Mouse (Mus musculus): ENCODE measurements around the gene Safb. TPM values are rescaled to one million over a fixed set of nuclear protein-coding genes. Genes with fewer than 3 reads are reported as not detected.

The Safb gene
- polyA plus RNA-seq, 2 experiments = 22.1 to 47.3 TPM

- no peak for DNase-seq (ENCODE audit: low read depth in 3 of 3, low spot score in 3 of 3)
- no peaks in the 10 kb centered on the region for H3K36me3 ChIP-seq (replicated peaks; ENCODE audit: control insufficient read depth, insufficient read depth, low read depth)
- no peak for ATAC-seq (ENCODE audit: insufficient read depth)
- H3K4me1 ChIP-seq (replicated peaks; ENCODE audit: control insufficient read depth in 2 of 2, insufficient read depth in 2 of 2, low read length in 1 of 2) = no peaks in the 10 kb centered on the region; a peak in 1 of 4 replicates
- H3K4me3 ChIP-seq (ENCODE audit: insufficient read depth in 1 of 2, low read depth in 2 of 2, low read length in 2 of 2) = no peak overlapping the region
- no peak overlapping the region for H3K9ac ChIP-seq (replicated peaks)
- no peaks in the 10 kb centered on the region for H3K9me3 ChIP-seq (ENCODE audit: control insufficient read depth, low read length)
- H3K27me3 ChIP-seq (ENCODE audit: control insufficient read depth, insufficient read depth, low read length) = no peaks in the 10 kb centered on the region
- TF ChIP-seq EP300 (IDR thresholded peaks at IDR 0.05; ENCODE audit: low read depth) = no peak
- TF ChIP-seq CTCF (IDR thresholded peaks at IDR 0.05; ENCODE audit: low read depth) = no peak
- H3K27ac ChIP-seq = no peak overlapping the region
- no peak overlapping the region for H3K4me2 ChIP-seq (ENCODE audit: low read depth)
- WGBS (ENCODE audit: insufficient replicate concordance) = 51% methylated on average over 8 of the region's 8 CpGs
Measured at GRCm38 (mm10) chr17:56542736-56543135, 41.9 kb upstream of the Safb start.

DNA sequence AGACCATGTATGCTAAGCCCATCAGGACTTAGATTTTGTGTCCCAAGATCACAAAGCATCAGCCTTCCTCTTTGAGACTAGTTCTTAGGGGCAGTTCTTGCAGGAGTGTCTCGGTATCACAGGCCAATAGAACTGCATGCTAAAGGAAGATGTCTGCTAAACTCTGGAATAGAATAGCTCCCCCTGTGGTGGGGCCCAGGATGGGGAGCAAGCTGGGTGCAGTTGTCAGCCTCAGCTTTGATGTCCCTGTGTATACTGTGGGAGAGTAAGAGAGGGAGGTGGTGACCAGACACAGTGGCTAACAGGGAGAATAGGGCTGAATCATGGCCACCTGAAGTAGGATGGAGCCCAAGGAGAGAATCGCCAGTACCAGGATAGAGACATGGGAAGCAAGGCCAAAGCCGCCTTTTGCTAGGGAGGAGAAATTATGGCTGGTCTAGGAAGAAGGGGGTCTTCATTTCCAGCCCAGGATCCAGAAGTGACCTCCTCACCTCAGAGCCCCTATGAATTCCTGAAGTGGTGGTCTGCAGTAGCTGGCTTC lies 40.9 kb upstream of the Safb start:
- no peak overlapping the region for H3K9ac ChIP-seq (replicated peaks)
- ATAC-seq (ENCODE audit: insufficient read depth) = no peak
- no peaks in the 10 kb centered on the region for H3K36me3 ChIP-seq (replicated peaks; ENCODE audit: control insufficient read depth, insufficient read depth, low read depth)
- no peaks in the 10 kb centered on the region for H3K27me3 ChIP-seq (ENCODE audit: control insufficient read depth, insufficient read depth, low read length)
- no peaks in the 10 kb centered on the region for H3K9me3 ChIP-seq (ENCODE audit: control insufficient read depth, low read length)
- no peak overlapping the region for H3K4me3 ChIP-seq (ENCODE audit: insufficient read depth in 1 of 2, low read depth in 2 of 2, low read length in 2 of 2)
- TF ChIP-seq CTCF (IDR thresholded peaks at IDR 0.05; ENCODE audit: low read depth) = no peak
- no peak for TF ChIP-seq EP300 (IDR thresholded peaks at IDR 0.05; ENCODE audit: low read depth)
- 55% methylated on average over 3 of the region's 3 CpGs for WGBS (ENCODE audit: insufficient replicate concordance)
- no peak overlapping the region for H3K27ac ChIP-seq
- no peak for DNase-seq (ENCODE audit: low read depth in 3 of 3, low spot score in 3 of 3)
- H3K4me1 ChIP-seq (replicated peaks; ENCODE audit: control insufficient read depth in 2 of 2, insufficient read depth in 2 of 2, low read length in 1 of 2) = no peaks in the 10 kb centered on the region; a peak in 1 of 4 replicates
- H3K4me2 ChIP-seq (ENCODE audit: low read depth) = no peak overlapping the region

DNA sequence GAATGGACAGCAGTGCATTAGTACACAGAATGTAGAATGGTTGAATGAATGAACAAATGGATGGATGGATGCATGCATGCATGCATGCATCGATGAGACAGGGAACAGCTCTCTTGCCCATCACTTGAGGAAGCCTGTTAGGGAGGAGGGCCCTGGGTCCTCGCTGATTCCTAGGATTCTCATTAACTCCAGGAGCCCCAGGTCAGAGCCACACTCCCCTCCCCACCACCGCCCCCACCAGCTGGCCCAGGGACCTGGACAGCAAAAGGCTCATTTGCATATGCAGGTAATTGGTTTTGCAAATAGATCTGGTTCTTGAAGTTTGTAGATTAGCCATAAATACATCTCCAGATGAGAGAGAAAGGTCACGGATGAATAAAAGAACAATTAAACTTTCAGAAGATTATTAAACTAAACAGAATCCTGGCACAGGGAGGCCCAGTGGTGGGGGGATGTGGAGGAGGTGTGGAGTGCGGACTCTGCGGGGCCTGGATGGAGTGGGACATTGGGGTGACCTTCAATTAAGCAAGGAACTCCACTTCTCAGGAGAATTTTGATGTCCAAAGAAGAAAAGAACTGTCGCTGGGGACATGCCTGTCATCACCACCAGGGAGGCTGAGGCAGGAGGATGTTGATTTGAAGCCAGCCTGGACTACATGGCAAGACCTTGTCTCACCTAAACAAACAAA lies 39.8 kb upstream of the Safb start:
- H3K36me3 ChIP-seq (replicated peaks; ENCODE audit: control insufficient read depth, insufficient read depth, low read depth) = no peaks in the 10 kb centered on the region
- DNase-seq (ENCODE audit: low read depth in 3 of 3, low spot score in 3 of 3) = no peak
- no peaks in the 10 kb centered on the region; a peak in 1 of 4 replicates for H3K4me1 ChIP-seq (replicated peaks; ENCODE audit: control insufficient read depth in 2 of 2, insufficient read depth in 2 of 2, low read length in 1 of 2)
- H3K4me3 ChIP-seq (ENCODE audit: insufficient read depth in 1 of 2, low read depth in 2 of 2, low read length in 2 of 2) = no peak overlapping the region
- no peak overlapping the region for H3K4me2 ChIP-seq (ENCODE audit: low read depth)
- H3K9me3 ChIP-seq (ENCODE audit: control insufficient read depth, low read length) = no peaks in the 10 kb centered on the region
- H3K9ac ChIP-seq (replicated peaks) = no peak overlapping the region
- 55% methylated on average over 7 of the region's 7 CpGs for WGBS (ENCODE audit: insufficient replicate concordance)
- ATAC-seq (ENCODE audit: insufficient read depth) = no peak
- H3K27me3 ChIP-seq (ENCODE audit: control insufficient read depth, insufficient read depth, low read length) = no peaks in the 10 kb centered on the region
- no peak for TF ChIP-seq EP300 (IDR thresholded peaks at IDR 0.05; ENCODE audit: low read depth)
- TF ChIP-seq CTCF (IDR thresholded peaks at IDR 0.05; ENCODE audit: low read depth) = no peak
- no peak overlapping the region for H3K27ac ChIP-seq

DNA sequence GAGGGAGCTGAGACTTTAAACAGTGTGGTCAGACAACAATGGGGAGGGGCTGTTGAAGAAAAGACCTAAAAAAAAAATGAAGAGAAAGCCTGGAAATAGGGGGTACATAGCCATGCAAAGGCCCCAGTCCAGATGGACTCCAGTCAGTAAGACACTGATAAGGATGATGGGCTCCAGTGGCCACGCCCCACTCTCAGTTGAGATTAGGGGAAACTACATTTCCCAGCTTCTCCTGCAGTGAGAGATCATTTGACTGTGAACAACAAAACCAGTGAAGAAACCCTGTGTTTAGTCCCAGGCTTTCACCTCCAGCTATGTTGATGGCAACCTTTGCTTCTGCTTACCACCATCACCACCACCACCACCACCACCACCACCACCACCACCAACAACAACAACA lies 38.7 kb upstream of the Safb start:
- H3K9me3 ChIP-seq (ENCODE audit: control insufficient read depth, low read length) = no peaks in the 10 kb centered on the region
- TF ChIP-seq CTCF (IDR thresholded peaks at IDR 0.05; ENCODE audit: low read depth) (no peak), EP300 (IDR thresholded peaks at IDR 0.05; ENCODE audit: low read depth) (no peak)
- H3K27ac ChIP-seq = no peak overlapping the region
- H3K36me3 ChIP-seq (replicated peaks; ENCODE audit: control insufficient read depth, insufficient read depth, low read depth) = no peaks in the 10 kb centered on the region
- 29% methylated on average over 1 of the region's 1 CpGs for WGBS (ENCODE audit: insufficient replicate concordance)
- DNase-seq (ENCODE audit: low read depth in 3 of 3, low spot score in 3 of 3) (no peak), ATAC-seq (ENCODE audit: insufficient read depth) (no peak)
- no peak overlapping the region for H3K9ac ChIP-seq (replicated peaks)
- H3K27me3 ChIP-seq (ENCODE audit: control insufficient read depth, insufficient read depth, low read length) = no peaks in the 10 kb centered on the region
- H3K4me3 ChIP-seq (ENCODE audit: insufficient read depth in 1 of 2, low read depth in 2 of 2, low read length in 2 of 2) = no peak overlapping the region
- H3K4me2 ChIP-seq (ENCODE audit: low read depth) = no peak overlapping the region
- H3K4me1 ChIP-seq (replicated peaks; ENCODE audit: control insufficient read depth in 2 of 2, insufficient read depth in 2 of 2, low read length in 1 of 2) = no peaks in the 10 kb centered on the region; a peak in 1 of 4 replicates

DNA sequence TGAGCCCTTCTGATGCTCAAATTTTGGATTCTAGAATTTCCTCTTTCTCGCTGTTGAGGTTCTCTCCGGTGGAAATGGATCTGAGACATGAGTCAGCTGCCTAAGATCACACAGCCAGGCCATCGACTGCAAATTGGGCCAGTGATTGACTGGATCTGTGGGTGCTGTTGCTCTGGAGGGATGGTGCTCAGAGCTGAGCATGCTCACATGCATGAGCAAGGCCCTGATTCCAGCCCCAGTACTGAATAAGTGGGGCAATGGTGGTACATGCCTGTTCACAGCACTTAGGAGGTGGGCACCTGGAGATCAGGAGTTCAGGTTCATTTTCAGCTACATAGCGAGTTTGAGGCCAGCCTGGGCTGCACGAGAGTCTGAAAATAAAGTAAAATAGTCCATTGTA lies 38.0 kb upstream of the Safb start:
- Histone ChIP-seq H3K9ac (replicated peaks) (no peak overlapping the region), H3K27me3 (ENCODE audit: control insufficient read depth, insufficient read depth, low read length) (no peaks in the 10 kb centered on the region), H3K4me3 (ENCODE audit: insufficient read depth in 1 of 2, low read depth in 2 of 2, low read length in 2 of 2) (no peak overlapping the region), H3K4me2 (ENCODE audit: low read depth) (no peak overlapping the region), H3K27ac (no peak overlapping the region), H3K36me3 (replicated peaks; ENCODE audit: control insufficient read depth, insufficient read depth, low read depth) (no peaks in the 10 kb centered on the region), H3K4me1 (replicated peaks; ENCODE audit: control insufficient read depth in 2 of 2, insufficient read depth in 2 of 2, low read length in 1 of 2) (no peaks in the 10 kb centered on the region; a peak in 1 of 4 replicates), H3K9me3 (ENCODE audit: control insufficient read depth, low read length) (no peaks in the 10 kb centered on the region)
- WGBS (ENCODE audit: insufficient replicate concordance) = 66% methylated on average over 5 of the region's 5 CpGs
- no peak for ATAC-seq (ENCODE audit: insufficient read depth)
- TF ChIP-seq EP300 (IDR thresholded peaks at IDR 0.05; ENCODE audit: low read depth) (no peak), CTCF (IDR thresholded peaks at IDR 0.05; ENCODE audit: low read depth) (no peak)
- DNase-seq (ENCODE audit: low read depth in 3 of 3, low spot score in 3 of 3) = no peak

All from liver, embryonic 14.5 days (tissue).